Mouse (Mus musculus) mouse embryonic stem cell (cell line): ENCODE data around the gene Myo3b.
"Not testable (repeated sequence)": the region's sequence is repeated elsewhere in the genome, so short reads cannot be mapped to it uniquely, and the experiment has no call there.

Experiments
- in situ Hi-C, 2 experiments: fragments of 300-500 bp; cut with MboI; formaldehyde crosslinking; loops; 1 replicate in 1 of 2; 3 replicates in 1 of 2; pipeline ENCODE4 v1.14.3; 2019 to 2020; ENCODE audit warnings: low sequenced_read_pairs in 2 of 2, low pct_unique_long_range_greater_than_20kb in 1 of 2, mixed read lengths in 1 of 2; ENCODE audit not compliant: unreplicated experiment in 1 of 2

The Myo3b gene

GRCm38 (mm10) chr2:70234450-70234849 lies 195.5 kb downstream of the Myo3b start:
- in situ Hi-C loops, result not testable (repeated sequence)

GRCm38 (mm10) chr2:70245981-70246380 lies 207.1 kb downstream of the Myo3b start:
- in situ Hi-C loops, result no loop called here

- in situ Hi-C loops, result no loop called here
Measured at GRCm38 (mm10) chr2:70248616-70249015, 209.7 kb downstream of the Myo3b start.

- in situ Hi-C loops, result no loop called here
Measured at GRCm38 (mm10) chr2:70249872-70250271, 210.9 kb downstream of the Myo3b start.

- in situ Hi-C loops, result no loop called here
Measured at GRCm38 (mm10) chr2:70251256-70251655, 212.3 kb downstream of the Myo3b start.

- in situ Hi-C loops, result no loop called here
Measured at GRCm38 (mm10) chr2:70259357-70260000, 220.6 kb downstream of the Myo3b start.

GRCm38 (mm10) chr2:70260646-70261195 lies 221.8 kb downstream of the Myo3b start:
- in situ Hi-C loops, result no loop called here

GRCm38 (mm10) chr2:70261703-70262564 lies 223.0 kb downstream of the Myo3b start:
- in situ Hi-C loops, result no loop called here

- in situ Hi-C loops, result no loop called here
Measured at GRCm38 (mm10) chr2:70262565-70263082, 223.7 kb downstream of the Myo3b start.

- in situ Hi-C loops, result no loop called here
Measured at GRCm38 (mm10) chr2:70278425-70279277, 239.7 kb downstream of the Myo3b start.

GRCm38 (mm10) chr2:70284109-70284508 lies 245.2 kb downstream of the Myo3b start:
- in situ Hi-C loops, result no loop called here

GRCm38 (mm10) chr2:70291063-70291462 lies 252.1 kb downstream of the Myo3b start:
- in situ Hi-C loops, result no loop called here

- in situ Hi-C loops, result no loop called here
Measured at GRCm38 (mm10) chr2:70292776-70293175, 253.8 kb downstream of the Myo3b start.

GRCm38 (mm10) chr2:70302905-70303304 lies 264.0 kb downstream of the Myo3b start:
- in situ Hi-C loops, result no loop called here

GRCm38 (mm10) chr2:70315125-70315524 lies 276.2 kb downstream of the Myo3b start:
- in situ Hi-C loops, result no loop called here

GRCm38 (mm10) chr2:70315734-70316133 lies 276.8 kb downstream of the Myo3b start:
- in situ Hi-C loops, result no loop called here

GRCm38 (mm10) chr2:70317850-70318249 lies 278.9 kb downstream of the Myo3b start:
- in situ Hi-C loops, result no loop called here

- in situ Hi-C loops, result no loop called here
Measured at GRCm38 (mm10) chr2:70318861-70319555, 280.1 kb downstream of the Myo3b start.
